Mouse (Mus musculus) E14TG2a.4 (cell line): Measurements from ENCODE around the gene Lman2.

Source experiments
- CTCF ChIP-seq: conservative IDR thresholded peaks from 2 replicates; pipeline ENCODE4 v1.5.1; 2014; ENCODE audit warnings: low read length
- NANOG ChIP-seq: IDR thresholded peaks from 2 replicates; pipeline ENCODE4 v1.6.1; 2014; ENCODE audit warnings: borderline replicate concordance, low read length, mixed read lengths
- POU5F1 ChIP-seq: IDR thresholded peaks from 2 replicates; pipeline ENCODE4 v1.6.1; 2014; ENCODE audit warnings: low read length, borderline replicate concordance

DNA sequence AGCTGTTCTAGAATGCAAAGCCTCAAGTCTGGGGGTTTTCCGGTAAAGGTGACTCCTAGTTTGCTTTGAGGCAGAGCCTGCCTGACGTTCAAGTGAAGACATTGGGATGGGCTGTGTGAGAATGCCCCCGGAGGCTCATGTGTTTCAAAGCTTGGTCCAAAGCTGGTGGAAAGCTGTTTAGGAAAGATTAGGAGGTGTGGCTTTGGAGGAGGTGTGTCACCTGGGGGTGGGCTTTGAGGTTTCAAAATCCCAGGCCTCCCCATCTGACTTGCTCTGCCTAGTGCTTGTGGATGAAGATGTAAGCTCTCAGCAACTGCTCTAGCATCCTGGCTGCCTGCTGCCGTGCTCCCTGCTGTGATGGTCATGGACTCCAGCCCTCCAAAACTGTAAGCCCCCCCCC, 26.9 kb downstream of the Lman2 start:
- no peak for TF ChIP-seq CTCF
- no peak for TF ChIP-seq POU5F1
- no peak for TF ChIP-seq NANOG
